In the genomic region with DNA sequence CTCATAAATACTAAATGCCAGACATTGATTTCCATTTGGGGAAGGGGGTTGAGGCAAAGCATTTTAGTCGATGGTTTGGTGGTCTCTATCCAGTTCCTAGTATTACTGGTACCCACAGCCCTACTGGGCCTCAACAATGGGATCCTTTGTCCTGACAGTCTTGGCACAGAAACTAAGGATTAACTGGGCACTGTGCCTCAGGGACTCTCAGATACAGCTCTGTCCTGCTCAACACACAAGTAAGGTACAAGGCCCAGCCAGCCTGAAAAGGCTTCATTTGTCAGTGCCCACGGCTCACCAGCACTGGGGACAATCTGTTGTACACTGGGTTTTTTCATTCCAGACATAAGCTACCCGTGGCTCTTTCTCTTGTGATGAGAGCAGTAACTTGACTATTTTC, we compare ENCODE assay signal across 10 mouse cellular contexts.
DNase-seq lines count a peak whose midpoint lies in the region; ATAC-seq lines count a peak whose summit lies in the region.
"Had no signal": no experiment of that assay in that cellular context is flagged by ENCODE, and none has a peak within 500 bp of the region (broad histone marks: within the 10 kb centered on the region; RNA-seq: fewer than 3 reads in every experiment).

No protein-coding gene starts in this region.

- H3K4me3 ChIP-seq in hindbrain, embryonic 16.5 days (ENCODE audit: low read length): no peak overlapping the region
- H3K4me3 ChIP-seq in intestine, embryonic 16.5 days (ENCODE audit: low read length): no peak overlapping the region

- no peaks in the 10 kb centered on the region for H3K4me1 ChIP-seq in hindbrain, embryonic 16.5 days (ENCODE audit: control insufficient read depth, insufficient read depth, low read depth, low read length)
- no peaks in the 10 kb centered on the region for H3K4me1 ChIP-seq in intestine, embryonic 16.5 days (ENCODE audit: control insufficient read depth, insufficient read depth, low read length)

- no peak overlapping the region for H3K27ac ChIP-seq in hindbrain, embryonic 16.5 days (ENCODE audit: low read depth, low read length)
- H3K27ac ChIP-seq in intestine, embryonic 16.5 days (ENCODE audit: low read length): no peak overlapping the region

- no peaks in the 10 kb centered on the region for H3K27me3 ChIP-seq in hindbrain, embryonic 16.5 days (replicated peaks; ENCODE audit: control insufficient read depth, insufficient read depth, low read length)
- H3K27me3 ChIP-seq in intestine, embryonic 16.5 days (replicated peaks; ENCODE audit: control insufficient read depth, insufficient read depth, low read length): no peaks in the 10 kb centered on the region

- WGBS in hindbrain, embryonic 16.5 days: 43% methylated on average over 3 of the region's 3 CpGs
- WGBS in intestine, embryonic 16.5 days: 68% methylated on average over 3 of the region's 3 CpGs

- no peak overlapping the region for H3K4me2 ChIP-seq in hindbrain, embryonic 16.5 days (ENCODE audit: low read length)
- no peak overlapping the region for H3K4me2 ChIP-seq in intestine, embryonic 16.5 days (ENCODE audit: low read depth, low read length)
- H3K4me2 ChIP-seq: lung, embryonic 14.5 days had no signal

- DNase-seq in ovary, adult 18-20 months (ENCODE audit: low spot score): peak; percentile 1
- DNase-seq in ovary, postnatal 14 days (ENCODE audit: low spot score): no peak
- peak; percentile 80 for DNase-seq in left cerebral cortex, postnatal 4 days
- no peak for DNase-seq in lung, postnatal 14 days
- DNase-seq: adrenal gland, postnatal 36 days; kidney, postnatal 10 days; lung, embryonic 14.5 days had no signal

- peak; percentile 98 for ATAC-seq in hindbrain, embryonic 16.5 days
- ATAC-seq in monocyte, adult 5-6 weeks (replicated peaks; ENCODE audit: insufficient number of reproducible peaks, low FRiP score, low TSS enrichment, poor library complexity, severe bottlenecking): no peak
- no peak for ATAC-seq in intestine, embryonic 16.5 days

- H3K9me3 ChIP-seq in hindbrain, embryonic 16.5 days (ENCODE audit: control insufficient read depth, low read length): no peaks in the 10 kb centered on the region
- H3K9me3 ChIP-seq in intestine, embryonic 16.5 days (ENCODE audit: control insufficient read depth, low read length): no peaks in the 10 kb centered on the region

- H3K36me3 ChIP-seq in hindbrain, embryonic 16.5 days (ENCODE audit: control insufficient read depth, insufficient read depth, low read length): no peaks in the 10 kb centered on the region
- no peaks in the 10 kb centered on the region for H3K36me3 ChIP-seq in intestine, embryonic 16.5 days (ENCODE audit: control insufficient read depth, insufficient read depth, low read length)

- H3K9ac ChIP-seq in hindbrain, embryonic 16.5 days (ENCODE audit: low read depth, low read length): no peak overlapping the region
- no peak overlapping the region for H3K9ac ChIP-seq in intestine, embryonic 16.5 days (ENCODE audit: low read depth, low read length)
- H3K9ac ChIP-seq: lung, embryonic 14.5 days had no signal

- intact Hi-C loops in left cerebral cortex, postnatal 4 days (cut with DNase I): no loop called here

Comparison
In these comparisons a context has a peak if more than half of its experiments do, and no peak if none do; other contexts are left out.
1. DNase-seq: peak in ovary, adult 18-20 months (single experiment) and left cerebral cortex, postnatal 4 days (single experiment); none in ovary, postnatal 14 days (single experiment) and lung, postnatal 14 days (single experiment).